Mouse (Mus musculus) bone marrow macrophage, adult 2 months (primary cell): Measurements from ENCODE around the gene Med10.

ENCODE experiments used
- CTCF ChIP-seq: IDR thresholded peaks from 2 replicates; pipeline ENCODE4 v1.5.1; 2012; ENCODE audit warnings: low read depth, mild to moderate bottlenecking, low read length, moderate library complexity
- POLR2A ChIP-seq: IDR thresholded peaks from 2 replicates; pipeline ENCODE4 v1.6.1; 2012; ENCODE audit warnings: mild to moderate bottlenecking, low read depth, low read length, borderline replicate concordance

- TF ChIP-seq POLR2A (no peak), CTCF (no peak)
Observed at GRCm38 (mm10) chr13:69813870-69814269, 11.7 kb downstream of the Med10 start.
